Mouse (Mus musculus): ENCODE data around the gene Fbxw7.

Fbxw7 gene

DNA sequence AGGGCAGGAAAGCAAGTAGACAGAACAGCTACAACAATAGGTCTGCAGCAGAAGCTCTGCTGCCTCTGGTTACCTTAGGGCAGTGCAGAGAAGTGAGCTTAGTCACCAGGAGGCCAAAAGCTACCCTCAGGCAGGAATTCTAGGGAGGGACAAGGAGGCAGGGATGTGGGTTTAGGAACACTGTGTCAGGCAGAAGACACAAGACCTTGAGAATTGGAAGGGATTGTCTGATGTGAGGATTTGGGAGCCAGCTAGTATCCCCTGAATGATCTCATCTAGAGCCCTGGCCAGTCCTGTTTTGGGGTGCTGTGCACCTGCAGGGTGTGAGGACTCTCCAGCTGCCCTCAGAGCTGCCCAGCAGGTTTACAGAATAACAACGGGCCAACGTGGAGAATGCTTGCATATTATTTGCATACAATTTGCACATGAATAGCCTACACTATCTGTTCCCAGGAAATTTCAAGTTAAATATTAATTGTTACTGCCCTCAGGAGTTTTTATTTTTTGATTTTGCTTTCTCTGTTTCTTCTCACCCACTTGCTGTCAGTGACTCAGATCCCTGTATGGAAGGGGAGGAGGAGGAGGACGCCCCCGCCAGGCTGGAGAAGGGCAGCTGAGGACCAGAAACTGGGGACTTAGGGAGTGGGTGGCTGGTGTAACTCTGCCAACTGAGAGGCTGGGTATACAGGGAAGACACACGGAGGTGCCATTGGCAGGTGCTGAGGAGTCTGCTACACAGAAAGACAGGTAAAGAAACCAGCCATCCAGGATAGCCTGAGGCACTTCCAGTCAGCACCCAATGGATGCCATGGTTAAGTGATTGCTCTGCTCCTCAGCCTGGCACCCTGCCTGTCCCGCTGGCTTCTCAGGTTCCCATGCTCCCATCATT is 210.0 kb downstream of the Fbxw7 start:
- peak; percentile 68 to 77 for DNase-seq (ENCODE audit: low spot score in 2 of 2)

All from right cerebral cortex, postnatal 10 days (tissue).